Mouse (Mus musculus) myocyte (in vitro differentiated cells): ENCODE measurements at regions not wholly inside any gene's neighbourhood (a gene's known extent, or its start where the extent isn't known, plus 50 kb on each side); places are given as distances from the start of the nearest gene placed in this dataset.

Experiments used
- H3K27me3 ChIP-seq: one replicate; pipeline ENCODE4 v1.6.1; 2011; ENCODE audit not compliant: control insufficient read depth, insufficient read depth, insufficient read length
- H3K36me3 ChIP-seq: one replicate; pipeline ENCODE4 v1.6.1; 2011; ENCODE audit not compliant: control insufficient read depth, insufficient read depth
- H3K4me2 ChIP-seq: one replicate; pipeline ENCODE4 v1.6.1; 2011; ENCODE audit warnings: low read depth, control low read depth
- H3K4me3 ChIP-seq: one replicate; pipeline ENCODE4 v1.5.1; 2011; ENCODE audit warnings: mild to moderate bottlenecking, control low read depth, moderate library complexity
- H3K79me2 ChIP-seq: one replicate; pipeline ENCODE4 v1.6.1; 2011; ENCODE audit not compliant: control insufficient read depth, insufficient read depth
- H3ac ChIP-seq: one replicate; pipeline ENCODE4 v1.6.1; 2011; ENCODE audit not compliant: control insufficient read depth, insufficient read length
- CEBPB ChIP-seq: IDR thresholded peaks from 2 replicates; pipeline ENCODE4 v1.6.1; 2011; ENCODE audit warnings: mild to moderate bottlenecking, moderate library complexity; ENCODE audit not compliant: poor library complexity, insufficient read depth, severe bottlenecking
- E2F4 ChIP-seq: IDR thresholded peaks from one replicate; pipeline ENCODE4 v1.6.1; 2011; ENCODE audit warnings: mild to moderate bottlenecking, control low read depth, moderate library complexity; ENCODE audit not compliant: insufficient read depth
- MAX ChIP-seq: IDR thresholded peaks from one replicate; pipeline ENCODE4 v1.6.1; 2011; ENCODE audit warnings: low read depth, mild to moderate bottlenecking, control low read depth
- MYOD1 ChIP-seq, 3 experiments: IDR thresholded peaks; one replicate each; pipeline ENCODE4 v1.6.1; 2011; ENCODE audit warnings: control low read depth in 2 of 3, low read depth in 2 of 3, mild to moderate bottlenecking in 2 of 3, moderate library complexity in 1 of 3; ENCODE audit not compliant: insufficient read length in 2 of 3, control insufficient read depth in 1 of 3
- MYOG ChIP-seq, 3 experiments: IDR thresholded peaks; one replicate each; pipeline ENCODE4 v1.6.1; 2011; ENCODE audit warnings: control low read depth in 2 of 3, low read depth in 2 of 3, mild to moderate bottlenecking in 2 of 3; ENCODE audit not compliant: insufficient read length in 2 of 3, control insufficient read depth in 1 of 3, insufficient read depth in 1 of 3
- POLR2A ChIP-seq: IDR thresholded peaks from one replicate; pipeline ENCODE4 v1.6.1; 2011; ENCODE audit warnings: low read depth, mild to moderate bottlenecking, control low read depth, moderate library complexity; ENCODE audit not compliant: insufficient read length
- POLR2AphosphoS2 ChIP-seq: IDR thresholded peaks from one replicate; pipeline ENCODE4 v1.6.1; 2011; ENCODE audit warnings: low read depth, control low read depth; ENCODE audit not compliant: insufficient read length
- REST ChIP-seq: IDR thresholded peaks from one replicate; pipeline ENCODE4 v1.6.1; 2011; ENCODE audit warnings: mild to moderate bottlenecking, control low read depth, moderate library complexity; ENCODE audit not compliant: insufficient read depth, insufficient read length
- SRF ChIP-seq: IDR thresholded peaks from one replicate; pipeline ENCODE4 v1.6.1; 2011; ENCODE audit warnings: low read depth; ENCODE audit not compliant: control insufficient read depth, insufficient read length
- TCF12 ChIP-seq: IDR thresholded peaks from one replicate; pipeline ENCODE4 v1.6.1; 2011; ENCODE audit warnings: mild to moderate bottlenecking, control low read depth; ENCODE audit not compliant: poor library complexity, insufficient read depth, severe bottlenecking
- TCF3 ChIP-seq: IDR thresholded peaks from one replicate; pipeline ENCODE4 v1.6.1; 2011; ENCODE audit warnings: low read depth, control low read depth; ENCODE audit not compliant: insufficient read length
- USF1 ChIP-seq: IDR thresholded peaks from one replicate; pipeline ENCODE4 v1.6.1; 2011; ENCODE audit warnings: low read depth, mild to moderate bottlenecking, control low read depth, moderate library complexity

DNA sequence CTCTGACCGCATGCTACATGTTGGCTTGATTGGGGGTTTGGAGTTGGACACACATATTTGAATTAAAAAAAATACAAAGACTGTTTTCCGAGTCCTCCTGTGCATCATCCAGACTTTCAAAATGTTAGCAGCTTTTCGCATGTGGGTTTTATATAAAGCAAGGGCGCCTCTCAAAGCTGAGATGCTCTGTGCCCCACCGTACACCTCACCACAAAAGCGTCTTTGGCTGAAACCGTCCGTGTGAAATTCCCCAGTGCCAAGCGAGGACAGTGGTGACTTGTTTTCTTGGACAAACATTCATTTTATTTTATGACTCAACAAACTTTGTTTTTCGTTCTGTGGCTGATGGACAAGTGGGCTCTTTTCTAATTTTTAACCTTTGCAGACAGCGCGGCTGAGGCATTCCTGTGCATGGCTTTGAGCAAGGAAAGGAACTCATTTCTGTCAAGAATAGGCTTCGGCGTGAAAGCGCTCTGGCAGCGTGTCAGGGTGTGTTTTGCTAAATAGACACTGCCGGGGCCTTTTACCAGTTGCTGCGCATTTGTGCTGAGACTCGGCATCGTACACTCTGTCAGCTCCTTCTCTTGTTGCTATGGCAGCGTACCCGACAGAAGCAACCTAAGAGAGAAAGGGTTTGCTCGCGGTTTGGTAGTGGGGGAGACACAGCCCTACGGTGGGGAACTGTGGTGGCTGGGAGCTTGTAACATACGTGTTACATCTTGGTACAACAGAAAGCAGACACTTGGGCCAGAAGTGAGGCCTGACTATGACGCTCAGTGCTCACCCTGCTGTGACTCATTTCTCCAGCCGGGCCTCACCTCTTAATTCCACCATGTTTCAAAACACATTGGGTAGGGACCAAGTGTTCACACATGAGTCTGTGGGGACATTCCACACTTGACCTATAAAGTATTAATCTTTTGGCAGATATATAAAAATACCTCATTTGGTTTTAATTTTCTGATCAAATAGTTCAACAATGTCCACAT is 123.6 kb downstream of the Qrsl1 start:
- H3K36me3 ChIP-seq, result no peaks in the 10 kb centered on the region
- no peak overlapping the region for H3K4me2 ChIP-seq
- no peak overlapping the region for H3ac ChIP-seq
- no peaks in the 10 kb centered on the region for H3K27me3 ChIP-seq
- H3K4me3 ChIP-seq, result no peak overlapping the region
- no peaks in the 10 kb centered on the region for H3K79me2 ChIP-seq
- TF ChIP-seq TCF3 (no peak), MAX (no peak), USF1 (no peak), CEBPB (no peak), TCF12 (no peak), POLR2A (no peak), E2F4 (no peak), REST (no peak), SRF (no peak), POLR2AphosphoS2 (no peak), MYOG (IDR thresholded peaks at IDR 0.05; ENCODE audit: control insufficient read depth in 1 of 3, insufficient read depth in 1 of 3, insufficient read length in 2 of 3, low read depth in 2 of 3) (no peak), MYOD1 (IDR thresholded peaks at IDR 0.05; ENCODE audit: control insufficient read depth in 1 of 3, insufficient read length in 2 of 3, low read depth in 2 of 3) (no peak)

DNA sequence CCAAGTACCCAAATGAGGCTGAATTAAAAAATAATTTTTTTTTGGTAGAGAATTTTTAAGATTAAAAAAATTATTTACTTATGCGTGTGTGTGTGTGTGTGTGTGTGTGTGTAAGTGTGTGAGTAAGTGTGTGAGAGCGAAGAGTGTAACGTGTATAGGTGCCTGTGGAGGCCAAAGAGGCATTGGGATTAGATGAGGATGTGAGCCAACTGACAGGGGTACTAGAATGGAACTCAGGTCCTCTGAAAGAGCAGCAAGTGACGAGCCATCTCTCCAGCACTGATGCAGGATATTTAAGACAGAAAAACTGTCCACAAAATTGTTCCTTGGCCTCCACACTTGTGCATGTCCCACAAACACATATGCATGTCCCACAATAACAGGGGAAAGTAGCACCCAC is 121.0 kb downstream of the Qrsl1 start:
- H3K4me3 ChIP-seq, result no peak overlapping the region
- no peak for TF ChIP-seq TCF3
- TF ChIP-seq TCF12, result no peak
- TF ChIP-seq MAX, result no peak
- TF ChIP-seq MYOD1 (IDR thresholded peaks at IDR 0.05; ENCODE audit: control insufficient read depth in 1 of 3, insufficient read length in 2 of 3, low read depth in 2 of 3), result no peak
- no peak for TF ChIP-seq E2F4
- TF ChIP-seq USF1, result no peak
- no peak for TF ChIP-seq CEBPB
- TF ChIP-seq POLR2A, result no peak
- TF ChIP-seq POLR2AphosphoS2, result no peak
- no peak for TF ChIP-seq SRF
- no peak for TF ChIP-seq MYOG (IDR thresholded peaks at IDR 0.05; ENCODE audit: control insufficient read depth in 1 of 3, insufficient read depth in 1 of 3, insufficient read length in 2 of 3, low read depth in 2 of 3)
- no peak for TF ChIP-seq REST
- no peak overlapping the region for H3K4me2 ChIP-seq
- no peaks in the 10 kb centered on the region for H3K27me3 ChIP-seq
- no peak overlapping the region for H3ac ChIP-seq
- no peaks in the 10 kb centered on the region for H3K36me3 ChIP-seq
- no peaks in the 10 kb centered on the region for H3K79me2 ChIP-seq

DNA sequence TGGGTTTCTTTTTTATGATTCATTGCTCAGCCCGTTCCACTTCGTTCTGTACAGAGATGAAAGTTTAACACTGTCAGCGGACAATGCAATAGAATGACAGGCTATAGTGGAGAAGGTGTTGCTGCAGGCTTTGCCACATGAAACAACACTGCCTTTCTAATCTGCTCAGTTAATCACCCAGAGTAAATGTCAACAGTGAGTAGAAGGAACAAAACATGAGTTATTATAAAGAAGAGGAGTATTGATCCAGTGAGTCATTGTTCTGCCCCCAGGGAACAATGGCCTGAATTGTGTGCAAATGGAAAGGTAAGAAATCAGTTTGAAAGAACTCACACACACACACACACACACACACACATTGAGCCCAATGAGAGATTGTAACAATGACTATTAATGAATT is 118.2 kb downstream of the Qrsl1 start:
- Histone ChIP-seq H3K36me3 (no peaks in the 10 kb centered on the region), H3K79me2 (no peaks in the 10 kb centered on the region), H3K27me3 (no peaks in the 10 kb centered on the region), H3K4me2 (no peak overlapping the region), H3ac (no peak overlapping the region), H3K4me3 (no peak overlapping the region)
- TF ChIP-seq POLR2A (no peak), E2F4 (no peak), MYOD1 (IDR thresholded peaks at IDR 0.05; ENCODE audit: control insufficient read depth in 1 of 3, insufficient read length in 2 of 3, low read depth in 2 of 3) (no peak), MAX (no peak), USF1 (no peak), TCF12 (no peak), CEBPB (no peak)

DNA sequence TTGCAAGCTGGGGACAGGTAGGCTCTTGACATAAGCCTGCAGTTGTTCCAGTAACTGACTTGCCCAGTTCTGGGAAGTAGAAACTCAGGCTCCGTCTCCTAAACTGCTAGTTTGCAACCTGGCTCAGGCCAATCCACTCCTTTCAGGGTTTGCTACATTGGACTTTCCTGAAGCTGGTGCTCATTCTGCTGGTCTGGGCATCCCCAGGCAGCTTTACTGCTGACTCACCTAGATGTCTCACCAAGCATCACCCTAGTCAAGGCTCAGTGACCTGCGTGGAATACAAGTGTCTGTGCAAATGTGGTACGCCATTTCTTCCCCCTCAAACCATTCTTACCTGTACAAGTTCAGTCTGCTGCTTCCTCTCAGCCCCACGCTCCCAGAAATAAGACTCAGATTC is 110.8 kb downstream of the Qrsl1 start:
- Histone ChIP-seq H3K79me2 (no peaks in the 10 kb centered on the region), H3K4me2 (no peak overlapping the region), H3K4me3 (no peak overlapping the region), H3K36me3 (no peaks in the 10 kb centered on the region), H3ac (no peak overlapping the region), H3K27me3 (peaks cover 11% of the 10 kb centered on the region)
- TF ChIP-seq SRF (no peak), CEBPB (no peak), POLR2AphosphoS2 (no peak), MYOG (IDR thresholded peaks at IDR 0.05; ENCODE audit: control insufficient read depth in 1 of 3, insufficient read depth in 1 of 3, insufficient read length in 2 of 3, low read depth in 2 of 3) (no peak), MAX (no peak), TCF12 (no peak), TCF3 (no peak), REST (no peak), MYOD1 (IDR thresholded peaks at IDR 0.05; ENCODE audit: control insufficient read depth in 1 of 3, insufficient read length in 2 of 3, low read depth in 2 of 3) (no peak), E2F4 (no peak), POLR2A (no peak), USF1 (no peak)
